In the genomic region with DNA sequence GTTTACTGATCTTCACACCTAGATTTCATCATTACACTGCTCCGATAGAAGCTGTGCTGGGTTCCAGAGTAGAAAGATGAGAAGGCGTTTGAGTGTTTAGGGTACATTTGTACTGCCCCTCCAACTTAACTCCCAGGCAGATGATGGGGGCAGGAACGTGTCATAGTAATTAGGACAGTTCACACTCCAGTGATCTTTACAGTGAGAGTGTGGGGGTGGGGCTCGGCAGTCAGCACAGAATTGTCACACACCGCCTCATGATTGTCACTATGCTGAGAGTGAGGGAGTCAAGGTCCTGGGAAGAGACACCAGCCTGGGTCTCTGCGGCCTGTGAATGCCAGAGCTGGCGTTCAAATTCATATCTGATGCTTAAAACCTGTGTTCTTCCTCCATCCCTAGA, we compare ENCODE assay signal across 26 mouse cellular contexts.
A peak's percentile ranks its signal among the peaks of the same experiment; 100 is the strongest.
DNase-seq lines count a peak whose midpoint lies in the region; ATAC-seq lines count a peak whose summit lies in the region.
"Had no signal": no experiment of that assay in that cellular context is flagged by ENCODE, and none has a peak within 500 bp of the region (broad histone marks: within the 10 kb centered on the region; RNA-seq: fewer than 3 reads in every experiment).

No protein-coding gene starts in this region.

- DNase-seq in kidney, postnatal 36 days: no peak
- DNase-seq in retina, postnatal 1 day: peak; percentile 69
- no peak for DNase-seq in adrenal gland, adult 18-20 months (ENCODE audit: low spot score in 2 of 2)
- DNase-seq: adrenal gland, adult 8-10 months; adrenal gland, postnatal 25 days; cerebellum, adult 11-12 months; cerebellum, adult 8-10 months; cerebellum, postnatal 10 days; cerebellum, postnatal 36 days; embryo, embryonic 11 days; gastrocnemius, postnatal 25 days; heart, adult 18-20 months; heart, postnatal 10 days; heart, postnatal 36 days had no signal

- 64% methylated on average over 7 of the region's 7 CpGs for WGBS in forebrain, embryonic 13.5 days
- WGBS in forebrain, embryonic 12.5 days: 62% methylated on average over 7 of the region's 7 CpGs
- WGBS in kidney, embryonic 16.5 days: 22% methylated on average over 7 of the region's 7 CpGs

- H3K27ac ChIP-seq in forebrain, embryonic 13.5 days: no peak overlapping the region
- no peak overlapping the region for H3K27ac ChIP-seq in forebrain, embryonic 12.5 days
- no peak overlapping the region for H3K27ac ChIP-seq in kidney, embryonic 16.5 days (ENCODE audit: low read length)
- H3K27ac ChIP-seq: embryonic facial prominence, embryonic 10.5 days; embryonic facial prominence, embryonic 13.5 days; heart, embryonic 15.5 days; hindbrain, embryonic 10.5 days; hindbrain, embryonic 13.5 days had no signal

- H3K9me3 ChIP-seq in forebrain, embryonic 13.5 days (replicated peaks): no peaks in the 10 kb centered on the region
- H3K9me3 ChIP-seq in forebrain, embryonic 12.5 days: no peaks in the 10 kb centered on the region
- H3K9me3 ChIP-seq in kidney, embryonic 16.5 days (ENCODE audit: low read length): no peaks in the 10 kb centered on the region
- H3K9me3 ChIP-seq: embryonic facial prominence, embryonic 10.5 days; embryonic facial prominence, embryonic 13.5 days; heart, embryonic 12.5 days; heart, embryonic 15.5 days; hindbrain, embryonic 10.5 days; hindbrain, embryonic 13.5 days had no signal

- H3K4me1 ChIP-seq in forebrain, embryonic 13.5 days: 0 out of 2 replicates have a peak, but pooled peaks cover 9% of the 10 kb centered on the region
- peaks cover 8% of the 10 kb centered on the region; the same call in 1 of the 2 replicates for H3K4me1 ChIP-seq in forebrain, embryonic 12.5 days
- peaks cover 10% of the 10 kb centered on the region; the same call in 1 of the 2 replicates for H3K4me1 ChIP-seq in kidney, embryonic 16.5 days (ENCODE audit: insufficient read depth, low read length)
- H3K4me1 ChIP-seq: heart, embryonic 12.5 days; heart, embryonic 15.5 days had no signal

- H3K4me2 ChIP-seq in forebrain, embryonic 13.5 days: no peak overlapping the region
- H3K4me2 ChIP-seq in forebrain, embryonic 12.5 days: no peak overlapping the region
- no peak overlapping the region for H3K4me2 ChIP-seq in kidney, embryonic 16.5 days (replicated peaks; ENCODE audit: low read depth, low read length)
- H3K4me2 ChIP-seq: embryonic facial prominence, embryonic 13.5 days; heart, embryonic 12.5 days; heart, embryonic 15.5 days; hindbrain, embryonic 13.5 days had no signal

- no peaks in the 10 kb centered on the region for H3K36me3 ChIP-seq in forebrain, embryonic 13.5 days (ENCODE audit: poor library complexity, severe bottlenecking)
- H3K36me3 ChIP-seq in forebrain, embryonic 12.5 days (replicated peaks): no peaks in the 10 kb centered on the region
- H3K36me3 ChIP-seq in kidney, embryonic 16.5 days (ENCODE audit: insufficient read depth, low read length): no peaks in the 10 kb centered on the region
- H3K36me3 ChIP-seq: embryonic facial prominence, embryonic 10.5 days; embryonic facial prominence, embryonic 13.5 days; heart, embryonic 12.5 days; heart, embryonic 15.5 days; hindbrain, embryonic 10.5 days; hindbrain, embryonic 13.5 days had no signal

- no peaks in the 10 kb centered on the region for H3K27me3 ChIP-seq in forebrain, embryonic 13.5 days
- no peaks in the 10 kb centered on the region for H3K27me3 ChIP-seq in forebrain, embryonic 12.5 days
- no peaks in the 10 kb centered on the region for H3K27me3 ChIP-seq in kidney, embryonic 16.5 days (ENCODE audit: insufficient read depth, low read length)
- H3K27me3 ChIP-seq: embryonic facial prominence, embryonic 13.5 days; heart, embryonic 15.5 days; hindbrain, embryonic 13.5 days had no signal

- ATAC-seq in forebrain, embryonic 13.5 days: no peak
- ATAC-seq in forebrain, embryonic 12.5 days (ENCODE audit: low FRiP score): no peak
- ATAC-seq in kidney, embryonic 16.5 days (ENCODE audit: low FRiP score, low TSS enrichment): 0 out of 2 replicates have a peak, but pooled peaks have one; percentile 9
- ATAC-seq: CD4-positive, CD25-positive, alpha-beta regulatory T cell, adult 4 months; hindbrain, embryonic 16.5 days had no signal

- H3K9ac ChIP-seq in forebrain, embryonic 13.5 days: 0 out of 2 replicates have a peak overlapping the region, but pooled peaks have one; percentile 40
- no peak overlapping the region for H3K9ac ChIP-seq in forebrain, embryonic 12.5 days
- H3K9ac ChIP-seq in kidney, embryonic 16.5 days (replicated peaks; ENCODE audit: low read length): no peak overlapping the region
- H3K9ac ChIP-seq: embryonic facial prominence, embryonic 13.5 days; heart, embryonic 12.5 days; heart, embryonic 15.5 days; hindbrain, embryonic 13.5 days had no signal

- H3K4me3 ChIP-seq in forebrain, embryonic 13.5 days: no peak overlapping the region
- H3K4me3 ChIP-seq in forebrain, embryonic 12.5 days (replicated peaks): no peak overlapping the region
- no peak overlapping the region for H3K4me3 ChIP-seq in kidney, embryonic 16.5 days (ENCODE audit: low read length)
- H3K4me3 ChIP-seq: embryonic facial prominence, embryonic 10.5 days; embryonic facial prominence, embryonic 13.5 days; erythroblast, embryonic 14.5 days; heart, embryonic 12.5 days; heart, embryonic 15.5 days; hindbrain, embryonic 10.5 days; hindbrain, embryonic 13.5 days had no signal
